Mouse (Mus musculus): ENCODE measurements around the gene Cabp1. TPM values are rescaled to one million over a fixed set of nuclear protein-coding genes. Genes with fewer than 3 reads are reported as not detected.
A peak's percentile ranks its signal among the peaks of the same experiment; 100 is the strongest.

Gene Cabp1
- total RNA-seq, 2 experiments from 2014 or later, result 34.8 to 42.3 TPM

GRCm38 (mm10) chr5:115127421-115128179, 66.6 kb downstream of the Cabp1 start:
- no peak for DNase-seq

GRCm38 (mm10) chr5:115126578-115127312, 67.4 kb downstream of the Cabp1 start:
- no peak for DNase-seq

GRCm38 (mm10) chr5:115125211-115125871, 68.8 kb downstream of the Cabp1 start:
- peak; percentile 81 to 88 for DNase-seq

GRCm38 (mm10) chr5:115124690-115125089, 69.5 kb downstream of the Cabp1 start:
- DNase-seq, result no peak

GRCm38 (mm10) chr5:115120978-115121377, 73.2 kb downstream of the Cabp1 start:
- peak; percentile 45 to 58 for DNase-seq

GRCm38 (mm10) chr5:115118961-115119570, 75.1 kb downstream of the Cabp1 start, which contains the start of gene Acads:
Gene Acads (minus strand): TSS chr5:115119346.
- DNase-seq, result peak; percentile 91 to 94

Other genes with a start within 250 kb of the Cabp1 start
- gene Hnf1a, start 223.3 kb downstream of the Cabp1 start, total RNA-seq (2021), result under 1 TPM in 1 of 2 experiments, not detected in 1; 0.10 TPM
- 10 to 100 TPM; 52.0 to 54.1 TPM for gene Sppl3, start 183.2 kb downstream of the Cabp1 start, total RNA-seq (2021)
- not detected for gene Gm10401, start 96.1 kb downstream of the Cabp1 start, total RNA-seq (2021)
- gene Acads, start 75.0 kb downstream of the Cabp1 start, total RNA-seq (2021), result 100 to 1,000 TPM; 156 to 220 TPM
- gene Unc119b, start 59.4 kb downstream of the Cabp1 start, total RNA-seq (2021), result 10 to 100 TPM; 38.9 to 45.3 TPM
- gene Mlec, start 36.2 kb downstream of the Cabp1 start, total RNA-seq (2021), result 100 to 1,000 TPM; 184 to 197 TPM
- gene Pop5, start 41.5 kb upstream of the Cabp1 start, total RNA-seq (2021), result 10 to 100 TPM; 76.3 to 85.9 TPM
- gene Rnf10, start 78.5 kb upstream of the Cabp1 start, total RNA-seq (2021), result 100 to 1,000 TPM; 232 to 275 TPM
- gene Coq5, start 85.3 kb upstream of the Cabp1 start, total RNA-seq (2021), result 10 to 100 TPM; 54.2 to 61.9 TPM
- gene Dynll1, start 106.6 kb upstream of the Cabp1 start, total RNA-seq (2021), result 100 to 1,000 TPM; 211 to 322 TPM
- gene Srsf9, start 132.8 kb upstream of the Cabp1 start, total RNA-seq (2021), result 10 to 100 TPM; 73.7 to 77.0 TPM
- 10 to 100 TPM; 17.7 to 21.7 TPM for gene Gatc, start 146.8 kb upstream of the Cabp1 start, total RNA-seq (2021)
- gene Triap1, start 146.8 kb upstream of the Cabp1 start, total RNA-seq (2021), result 10 to 100 TPM; 32.4 to 47.5 TPM
- gene Cox6a1, start 154.6 kb upstream of the Cabp1 start, total RNA-seq (2021), result 1,000 to 10,000 TPM; 1,319 to 1,418 TPM
- 10 to 100 TPM; 15.7 to 18.5 TPM for gene Msi1, start 235.2 kb upstream of the Cabp1 start, total RNA-seq (2021)

Measured in adrenal gland, postnatal 36 days (tissue).